Mouse (Mus musculus) layer of hippocampus, adult 2 months (tissue): ENCODE data around the gene Acadl. TPM values are rescaled to one million over a fixed set of nuclear protein-coding genes. Genes with fewer than 3 reads are reported as not detected.
A peak's percentile ranks its signal among the peaks of the same experiment; 100 is the strongest.

ENCODE experiments used
- DNase-seq, 2 experiments: peaks; one replicate each; pipeline ENCODE4 v3.0.0; 2022; ENCODE audit warnings: low spot score in 2 of 2
- H3K27ac ChIP-seq: fragments of 200-600 bp; 2 replicates; pipeline ENCODE4 v1.8.1; 2022
- H3K4me3 ChIP-seq: fragments of 200-600 bp; 2 replicates; pipeline ENCODE4 v1.8.1; 2022; ENCODE audit warnings: mild to moderate bottlenecking
- CTCF ChIP-seq: fragments of 200-600 bp; conservative IDR thresholded peaks from 2 replicates; pipeline ENCODE4 v1.8.1; 2022; ENCODE audit warnings: antibody characterized with exemption, mild to moderate bottlenecking, moderate library complexity
- long read RNA-seq, 2 experiments: library from polyadenylated mRNA; stranded (forward); transcript quantifications; one replicate each; pipeline ENCODE4 v2.0.0; 2021; ENCODE audit warnings: borderline mapping rate in 2 of 2
- total RNA-seq, 2 experiments: library from RNA; stranded (reverse); gene quantifications; 2 replicates each; pipeline ENCODE4 v1.2.3; 2021

Acadl gene
- total RNA-seq: 10 to 100 TPM; 31.7 to 33.0 TPM
- long read RNA-seq, experiment 1, transcript Acadl-201 (11 exons, 1,916 nt): major isoform, 16 of 20 reads
- long read RNA-seq, experiment 1, partial matches to known transcripts: 4 of 20 reads
- long read RNA-seq, experiment 1, other reads (novel, unspliced or antisense): 0 of 20 reads
- long read RNA-seq, experiment 2, transcript Acadl-201 (11 exons, 1,916 nt): major isoform, 20 of 28 reads
- long read RNA-seq, experiment 2, partial matches to known transcripts: 7 of 28 reads
- long read RNA-seq, experiment 2, other reads (novel, unspliced or antisense): 1 of 28 reads

GRCm38 (mm10) chr1:66862712-66863511, at the start of gene Acadl:
Gene Acadl, minus strand, starts transcription at chr1:66863277.
- TF ChIP-seq CTCF: no peak
- peak within 1 kb of the TSS; percentile 78 for H3K4me3 ChIP-seq
- peak; percentile 58 to 62 for DNase-seq
- H3K27ac ChIP-seq: peak within 1 kb of the TSS; percentile 88

- TF ChIP-seq CTCF: no peak
- DNase-seq: no peak
Observed at GRCm38 (mm10) chr1:66912305-66912704, 49.2 kb upstream of the Acadl start.

GRCm38 (mm10) chr1:66902566-66902965, 39.5 kb upstream of the Acadl start:
- TF ChIP-seq CTCF: no peak
- Histone ChIP-seq H3K27ac (no peak overlapping the region), H3K4me3 (no peak overlapping the region)
- no peak for DNase-seq

More at GRCm38 (mm10) chr1:66912305-66912704, 49.2 kb upstream of the Acadl start:
- no peak overlapping the region for H3K4me3 ChIP-seq
- H3K27ac ChIP-seq: no peak overlapping the region

- DNase-seq: no peak
- Histone ChIP-seq H3K27ac (no peak overlapping the region), H3K4me3 (no peak overlapping the region)
- no peak for TF ChIP-seq CTCF
Observed at GRCm38 (mm10) chr1:66900946-66901345, 37.9 kb upstream of the Acadl start.

- Histone ChIP-seq H3K27ac (no peak overlapping the region), H3K4me3 (no peak overlapping the region)
- DNase-seq: no peak
- no peak for TF ChIP-seq CTCF
Observed at GRCm38 (mm10) chr1:66898261-66898660, 35.2 kb upstream of the Acadl start.

- TF ChIP-seq CTCF: no peak
- DNase-seq: no peak
- H3K4me3 ChIP-seq: peak overlapping the region; percentile 46
- peak overlapping the region; percentile 62; the same call in 1 of the 2 replicates for H3K27ac ChIP-seq
Observed at GRCm38 (mm10) chr1:66896556-66896955, 33.5 kb upstream of the Acadl start.

- peak overlapping the region; percentile 62; the same call in 1 of the 2 replicates for H3K27ac ChIP-seq
- DNase-seq: peak; percentile 16 to 42
- peak; percentile 61 for TF ChIP-seq CTCF
- H3K4me3 ChIP-seq: peak overlapping the region; percentile 46
Observed at GRCm38 (mm10) chr1:66896125-66896524, 33.0 kb upstream of the Acadl start.

GRCm38 (mm10) chr1:66895837-66896118, 32.7 kb upstream of the Acadl start:
- H3K27ac ChIP-seq: peak overlapping the region; percentile 62; the same call in 1 of the 2 replicates
- peak overlapping the region; percentile 46 for H3K4me3 ChIP-seq
- TF ChIP-seq CTCF: peak; percentile 65
- DNase-seq: peak; percentile 52 to 64

GRCm38 (mm10) chr1:66895093-66895836, 32.2 kb upstream of the Acadl start:
- peak overlapping the region; percentile 46; the same call in 1 of the 2 replicates for H3K4me3 ChIP-seq
- peak overlapping the region; percentile 62; the same call in 1 of the 2 replicates for H3K27ac ChIP-seq
- DNase-seq: no peak
- TF ChIP-seq CTCF: no peak

GRCm38 (mm10) chr1:66887175-66887574, 24.1 kb upstream of the Acadl start:
- Histone ChIP-seq H3K27ac (no peak overlapping the region), H3K4me3 (no peak overlapping the region)
- no peak for TF ChIP-seq CTCF
- no peak for DNase-seq

GRCm38 (mm10) chr1:66880217-66880616, 17.1 kb upstream of the Acadl start:
- no peak for TF ChIP-seq CTCF
- H3K4me3 ChIP-seq: no peak overlapping the region

GRCm38 (mm10) chr1:66874740-66875139, 11.7 kb upstream of the Acadl start:
- H3K4me3 ChIP-seq: no peak overlapping the region
- TF ChIP-seq CTCF: no peak
- DNase-seq: no peak
- H3K27ac ChIP-seq: no peak overlapping the region

More at GRCm38 (mm10) chr1:66880217-66880616, 17.1 kb upstream of the Acadl start:
- no peak overlapping the region for H3K27ac ChIP-seq
- DNase-seq: no peak

GRCm38 (mm10) chr1:66871591-66871990, 8.5 kb upstream of the Acadl start:
- TF ChIP-seq CTCF: no peak
- no peak overlapping the region for H3K27ac ChIP-seq
- H3K4me3 ChIP-seq: no peak overlapping the region
- DNase-seq: peak in 1 of 2 experiments; percentile 21
